Mouse (Mus musculus) thymus, adult 2 months (tissue): ENCODE results near the gene Doc2g.

Source experiments
- CTCF ChIP-seq: fragments of 200-500 bp; IDR thresholded peaks from 2 replicates; pipeline ENCODE4 v1.5.1; 2012; ENCODE audit warnings: mild to moderate bottlenecking, control low read depth, low read length, moderate library complexity, borderline replicate concordance; ENCODE audit not compliant: control insufficient read depth, poor library complexity, insufficient read depth; ENCODE audit errors: extremely low read depth
- POLR2A ChIP-seq: fragments of 200-500 bp; IDR thresholded peaks from 2 replicates; pipeline ENCODE4 v1.6.1; 2012; ENCODE audit warnings: mild to moderate bottlenecking, low read length, control low read depth, moderate library complexity; ENCODE audit not compliant: control insufficient read depth, poor library complexity, insufficient read depth; ENCODE audit errors: extremely low read depth

DNA sequence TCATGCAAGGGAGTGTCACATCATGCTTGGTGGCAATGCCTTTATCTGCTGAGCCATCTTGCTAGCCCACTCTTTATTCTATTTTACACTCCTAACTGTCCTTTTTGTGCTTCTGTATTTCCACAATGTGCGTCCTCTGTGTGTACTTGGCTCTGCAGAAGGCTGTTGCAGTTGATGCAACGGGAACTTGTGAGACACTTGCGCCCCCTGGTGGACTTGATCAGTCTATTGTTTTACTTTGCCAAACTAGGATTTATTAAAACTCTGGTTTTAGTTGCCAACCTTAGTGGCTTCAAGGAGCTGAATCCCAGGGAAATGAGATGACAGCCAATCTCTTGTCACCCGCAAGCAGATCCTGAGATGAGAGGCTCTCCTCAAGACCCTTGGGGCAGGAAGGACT lies 44.7 kb downstream of the Doc2g start:
- TF ChIP-seq POLR2A (no peak), CTCF (no peak)
